Mouse (Mus musculus): ENCODE data around the gene Cmip.

GRCm38 (mm10) chr8:117422343-117422742, 165.5 kb downstream of the Cmip start:
- TF ChIP-seq CTCF (IDR thresholded peaks at IDR 0.05; ENCODE audit: borderline replicate concordance, insufficient read depth, low read depth, low read length) (no peak), POLR2A (IDR thresholded peaks at IDR 0.05; ENCODE audit: borderline replicate concordance, insufficient read depth, low read length) (no peak)

Measured in cerebellum, adult 2 months (tissue).